Mouse (Mus musculus): ENCODE data around the gene Gm4567.
"Not testable (repeated sequence)": the region's sequence is repeated elsewhere in the genome, so short reads cannot be mapped to it uniquely, and the experiment has no call there.

Gm4567 gene

DNA sequence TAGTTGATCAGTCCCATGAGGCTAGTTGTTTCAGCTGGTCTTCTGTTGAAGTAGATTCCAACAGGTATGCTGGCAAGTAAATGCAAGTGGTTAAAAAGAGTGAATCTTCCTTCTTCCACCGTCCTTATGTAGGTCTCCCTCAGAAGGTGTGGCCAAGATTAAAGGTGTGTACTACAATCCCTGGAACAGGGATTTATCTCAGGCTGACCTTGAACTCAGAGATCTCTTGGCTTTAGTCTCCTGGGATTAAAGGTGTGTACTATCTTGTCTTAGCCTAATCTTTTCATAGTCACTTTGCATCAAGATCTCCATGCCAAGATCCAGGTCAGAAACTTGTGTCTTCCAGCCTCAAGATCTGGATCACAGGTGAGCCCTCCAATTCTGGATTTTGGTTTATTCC lies at the start of gene Gm4567:
Gene Gm4567, minus strand, starts transcription at position 101 of the 400 bp plus-strand sequence.
- in situ Hi-C loops (cut with MboI; ENCODE audit: low pct_unique_long_range_greater_than_20kb in 1 of 2, low sequenced_read_pairs in 2 of 2, unreplicated experiment in 1 of 2), result not testable (repeated sequence)

DNA sequence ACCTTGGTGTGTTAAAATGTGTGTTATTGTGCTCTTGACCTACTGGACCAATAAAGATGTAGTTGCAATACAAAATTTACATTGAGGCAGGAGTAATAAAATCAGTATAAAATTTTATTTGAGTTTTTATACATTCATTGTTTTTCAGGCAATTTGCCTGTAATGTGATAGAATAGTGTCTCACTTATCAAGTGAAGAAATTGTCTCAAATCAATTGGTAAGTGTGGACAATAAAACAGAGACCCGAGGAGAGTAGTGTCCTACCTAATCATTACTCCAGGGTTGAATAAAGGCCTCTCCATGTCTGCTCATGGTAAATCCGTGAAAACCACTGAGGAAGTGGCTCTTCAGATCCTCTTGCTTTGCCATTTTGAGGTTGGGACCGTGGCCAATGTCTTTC lies 41.9 kb upstream of the Gm4567 start, which contains the start of gene Vmn1r157:
Gene Vmn1r157, plus strand, starts transcription at position 301 of the 400 bp plus-strand sequence.
- in situ Hi-C loops (cut with MboI; ENCODE audit: low pct_unique_long_range_greater_than_20kb in 1 of 2, low sequenced_read_pairs in 2 of 2, unreplicated experiment in 1 of 2), result not testable (repeated sequence)

DNA sequence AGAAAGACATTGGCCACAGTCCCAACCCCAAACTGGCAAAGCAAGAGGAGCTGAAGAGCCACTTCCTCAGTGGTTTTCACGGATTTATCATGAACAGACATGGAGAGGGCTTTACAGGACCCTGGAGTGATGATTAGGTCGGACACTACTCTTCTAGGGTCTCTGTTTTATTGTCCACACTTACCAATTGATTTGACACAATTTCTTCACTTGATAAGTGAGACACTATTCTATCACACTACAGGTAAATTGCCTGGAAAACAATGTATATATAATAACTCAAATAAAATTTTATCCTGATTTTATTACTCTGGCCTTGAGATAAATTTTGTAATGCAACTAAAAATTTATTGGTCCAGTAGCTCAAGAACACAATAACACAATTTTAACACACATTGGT lies 27.3 kb downstream of the Gm4567 start, which contains the start of gene Gm8693:
Gene Gm8693, minus strand, starts transcription at position 101 of the 400 bp plus-strand sequence.
- in situ Hi-C loops (cut with MboI; ENCODE audit: low pct_unique_long_range_greater_than_20kb in 1 of 2, low sequenced_read_pairs in 2 of 2, unreplicated experiment in 1 of 2), result not testable (repeated sequence)

Measured in mouse embryonic stem cell (cell line).